Mouse (Mus musculus) CD4-positive, CD25-positive, alpha-beta regulatory T cell, adult 4 months (primary cell): ENCODE measurements around the gene Slco2b1. TPM values are rescaled to one million over a fixed set of nuclear protein-coding genes. Genes with fewer than 3 reads are reported as not detected.

Experiments used
- ATAC-seq: one replicate; pipeline ENCODE4 v1.8.0; 2017
- polyA plus RNA-seq, 2 experiments: library from polyadenylated mRNA; unstranded; fragments of 100-300 nt; shearing (Covaris generic); gene quantifications; one replicate each; pipeline ENCODE4 v1.2.1; 2017

Slco2b1 gene
- polyA plus RNA-seq, 2 experiments from 2014 or later = 0.37 TPM; not detected in 1

DNA sequence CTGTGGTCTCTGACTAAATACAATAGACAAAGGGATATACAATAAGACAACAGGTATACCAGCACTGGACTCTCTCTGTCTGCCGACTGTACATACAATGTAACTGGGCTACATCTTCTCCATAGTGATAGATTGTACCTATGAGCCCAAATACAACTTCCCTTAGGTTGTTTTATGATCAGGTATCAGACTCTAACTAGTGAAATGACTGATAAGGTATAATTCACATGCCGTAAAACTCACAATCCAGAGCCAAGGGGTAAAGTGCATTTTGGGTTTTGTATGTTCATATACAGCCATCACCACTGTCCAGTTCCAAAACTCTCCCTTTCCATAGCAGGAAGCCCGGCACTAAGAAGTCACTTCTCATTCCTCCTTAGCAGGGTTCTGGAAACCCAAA is 17.8 kb downstream of the Slco2b1 start:
- no peak for ATAC-seq

GRCm38 (mm10) chr7:99692396-99692795 is 18.7 kb downstream of the Slco2b1 start:
- no peak for ATAC-seq

- ATAC-seq = no peak
These were observed 20.3 kb downstream of the Slco2b1 start for GRCm38 (mm10) chr7:99690819-99691218.

GRCm38 (mm10) chr7:99684086-99684485 is 27.1 kb downstream of the Slco2b1 start:
- ATAC-seq = no peak

- ATAC-seq = no peak
These were observed 30.4 kb downstream of the Slco2b1 start for GRCm38 (mm10) chr7:99680771-99681170.

GRCm38 (mm10) chr7:99674890-99675289 is 36.2 kb downstream of the Slco2b1 start:
- no peak for ATAC-seq

GRCm38 (mm10) chr7:99674209-99674608 is 36.9 kb downstream of the Slco2b1 start:
- no peak for ATAC-seq

- ATAC-seq = no peak
These were observed 38.0 kb downstream of the Slco2b1 start for GRCm38 (mm10) chr7:99673188-99673587.

- ATAC-seq = no peak
These were observed 39.4 kb downstream of the Slco2b1 start for GRCm38 (mm10) chr7:99671544-99672435.

DNA sequence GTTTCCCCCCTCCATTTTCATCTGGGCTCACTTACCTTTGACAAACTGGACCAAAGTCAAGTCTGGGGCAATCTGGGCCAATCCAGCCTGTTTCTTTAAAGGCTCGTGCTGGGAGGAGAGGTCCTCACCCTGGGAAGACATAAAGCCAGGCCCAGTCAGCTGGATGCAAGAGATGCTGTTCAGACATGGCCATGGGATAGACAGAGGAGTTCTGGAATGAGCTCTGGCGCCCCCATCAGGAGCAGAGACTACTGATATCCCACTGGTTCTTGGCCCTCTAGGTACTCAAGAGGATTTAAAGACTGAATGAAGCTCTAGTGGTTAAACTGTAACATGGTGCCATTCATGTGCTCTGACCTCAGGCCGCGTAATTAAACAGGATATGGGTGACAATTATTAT is 40.2 kb downstream of the Slco2b1 start:
- ATAC-seq = no peak

- no peak for ATAC-seq
These were observed 42.3 kb downstream of the Slco2b1 start for GRCm38 (mm10) chr7:99668802-99669201.

DNA sequence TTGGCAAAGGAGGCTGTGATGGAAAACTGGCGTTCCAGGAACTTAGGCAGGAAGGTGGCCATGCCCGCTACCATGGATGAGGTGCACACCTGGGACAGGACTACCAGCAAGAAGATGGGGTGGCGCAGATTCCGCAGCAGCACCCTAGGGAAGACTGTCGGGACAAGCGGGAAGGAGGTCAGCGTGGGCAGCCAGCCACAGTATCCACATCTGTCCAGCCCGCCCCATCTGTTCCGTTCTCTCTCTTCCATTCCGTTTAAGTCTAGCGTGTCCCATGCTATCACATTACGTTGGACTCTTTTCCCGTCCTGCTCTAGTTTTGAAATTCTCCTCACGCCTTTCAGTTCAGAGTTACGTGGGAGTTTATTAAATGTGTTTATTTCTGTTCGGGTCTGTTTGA is 44.0 kb downstream of the Slco2b1 start:
- no peak for ATAC-seq

- ATAC-seq = no peak
These were observed 45.2 kb downstream of the Slco2b1 start for GRCm38 (mm10) chr7:99665731-99666452.

- no peak for ATAC-seq
These were observed 46.3 kb downstream of the Slco2b1 start for GRCm38 (mm10) chr7:99664571-99665485.

DNA sequence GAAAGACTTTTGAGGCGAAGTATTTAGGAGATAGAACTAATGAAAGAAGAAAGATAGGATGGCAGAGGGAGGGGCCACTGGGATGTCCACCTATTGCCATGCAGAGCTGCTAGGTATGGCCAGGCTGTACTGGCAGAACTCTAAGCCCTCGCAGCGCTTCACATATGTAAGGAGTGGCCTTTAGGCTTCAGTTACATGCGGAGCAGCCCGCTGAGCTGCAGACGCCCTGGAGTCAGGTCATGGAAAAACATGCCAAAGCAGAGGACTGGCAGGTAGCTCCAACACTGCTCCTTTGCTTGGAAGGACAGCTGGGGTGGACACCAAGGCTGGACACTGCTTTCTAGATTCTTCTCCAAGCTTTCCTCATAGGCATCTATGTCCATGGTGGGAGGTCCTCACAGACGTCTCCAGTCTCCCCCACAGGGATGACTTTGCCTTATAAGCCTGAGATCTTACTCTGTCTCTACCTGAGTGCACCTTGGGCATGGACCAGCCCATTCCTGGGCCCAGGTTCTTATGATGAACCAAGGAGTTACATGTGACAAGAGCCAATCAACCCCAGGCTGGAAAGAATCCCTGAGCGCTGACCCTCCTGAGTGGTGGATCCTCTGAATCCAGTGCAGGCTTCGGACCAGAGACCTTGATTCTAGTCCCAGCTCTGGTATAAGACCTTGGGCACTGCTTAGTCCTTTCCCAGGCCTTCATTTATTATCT is 47.5 kb downstream of the Slco2b1 start:
- ATAC-seq = no peak

GRCm38 (mm10) chr7:99662311-99662710 is 48.8 kb downstream of the Slco2b1 start:
- no peak for ATAC-seq

GRCm38 (mm10) chr7:99661571-99662230 is 49.4 kb downstream of the Slco2b1 start:
- ATAC-seq = no peak

DNA sequence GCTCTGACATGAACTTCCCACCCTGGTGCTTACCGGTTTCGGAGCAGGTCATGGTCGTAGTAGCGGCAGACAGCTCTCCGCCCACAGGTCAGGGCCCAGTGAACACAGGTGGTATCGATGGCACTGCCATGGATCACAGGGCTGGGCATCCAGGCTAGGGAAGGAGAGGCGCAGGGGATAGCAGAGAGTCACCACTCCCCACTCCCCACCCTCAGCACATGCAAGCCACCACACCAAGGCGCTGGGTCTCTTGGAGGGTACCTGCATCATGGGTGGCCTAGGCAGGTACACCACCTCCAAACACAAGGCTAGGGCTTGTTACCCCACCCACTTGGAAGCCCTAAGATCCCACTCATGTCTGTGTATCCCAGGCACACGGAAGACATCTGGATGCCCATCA is 50.1 kb downstream of the Slco2b1 start:
- ATAC-seq = no peak

DNA sequence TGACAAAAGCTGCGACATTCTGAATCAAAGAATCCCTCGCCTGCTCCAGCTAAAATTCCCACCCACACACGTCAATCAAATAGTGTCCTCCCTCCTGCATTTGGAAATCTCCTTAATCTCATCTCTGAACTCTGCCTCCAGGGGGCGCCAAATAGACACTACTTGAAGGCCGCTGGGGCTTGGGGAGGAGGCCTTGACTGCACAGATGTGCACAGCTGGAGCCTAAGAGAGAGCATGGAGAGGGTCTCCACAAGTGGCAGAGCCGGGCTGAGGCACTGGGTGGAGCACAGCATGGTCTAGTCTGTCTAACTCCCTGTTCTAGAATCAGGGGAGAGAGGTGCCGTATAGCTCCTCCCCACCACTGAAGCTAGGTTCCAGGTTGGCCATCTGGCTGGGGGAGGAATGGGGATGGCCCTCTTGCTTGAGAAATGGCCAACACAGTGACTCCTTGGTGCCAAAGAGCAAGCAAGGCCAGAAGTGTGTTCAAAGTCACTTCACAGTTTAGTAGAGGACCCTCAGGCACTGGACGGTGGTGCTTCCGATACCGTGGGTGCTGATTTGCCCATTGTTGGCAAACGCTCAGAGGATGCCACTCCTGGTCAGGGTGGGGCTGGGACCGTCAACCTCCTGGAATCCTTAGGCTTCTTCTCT is 51.6 kb downstream of the Slco2b1 start:
- ATAC-seq = no peak

GRCm38 (mm10) chr7:99654244-99654643 is 56.9 kb downstream of the Slco2b1 start:
- ATAC-seq = no peak

DNA sequence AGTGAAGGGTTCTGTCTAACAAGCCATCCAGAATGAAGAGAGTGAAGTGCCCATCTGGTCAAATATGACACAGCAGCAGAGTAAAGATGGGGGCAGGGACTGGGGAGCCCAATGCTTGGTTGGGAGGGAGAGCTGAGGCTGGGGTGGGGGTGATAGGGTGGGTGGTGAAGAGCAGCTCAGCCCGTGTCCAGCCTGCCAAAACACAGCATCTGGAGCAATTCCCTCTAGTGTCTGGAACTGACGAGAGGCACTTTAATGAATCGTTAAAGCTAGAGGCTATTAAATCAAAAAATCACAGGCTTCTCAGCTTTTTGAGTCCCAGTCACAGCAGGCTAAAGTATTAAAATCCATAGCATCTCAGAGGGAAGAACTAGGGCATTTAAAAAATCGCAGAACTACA is 61.6 kb downstream of the Slco2b1 start:
- ATAC-seq = no peak
